In the genomic region with DNA sequence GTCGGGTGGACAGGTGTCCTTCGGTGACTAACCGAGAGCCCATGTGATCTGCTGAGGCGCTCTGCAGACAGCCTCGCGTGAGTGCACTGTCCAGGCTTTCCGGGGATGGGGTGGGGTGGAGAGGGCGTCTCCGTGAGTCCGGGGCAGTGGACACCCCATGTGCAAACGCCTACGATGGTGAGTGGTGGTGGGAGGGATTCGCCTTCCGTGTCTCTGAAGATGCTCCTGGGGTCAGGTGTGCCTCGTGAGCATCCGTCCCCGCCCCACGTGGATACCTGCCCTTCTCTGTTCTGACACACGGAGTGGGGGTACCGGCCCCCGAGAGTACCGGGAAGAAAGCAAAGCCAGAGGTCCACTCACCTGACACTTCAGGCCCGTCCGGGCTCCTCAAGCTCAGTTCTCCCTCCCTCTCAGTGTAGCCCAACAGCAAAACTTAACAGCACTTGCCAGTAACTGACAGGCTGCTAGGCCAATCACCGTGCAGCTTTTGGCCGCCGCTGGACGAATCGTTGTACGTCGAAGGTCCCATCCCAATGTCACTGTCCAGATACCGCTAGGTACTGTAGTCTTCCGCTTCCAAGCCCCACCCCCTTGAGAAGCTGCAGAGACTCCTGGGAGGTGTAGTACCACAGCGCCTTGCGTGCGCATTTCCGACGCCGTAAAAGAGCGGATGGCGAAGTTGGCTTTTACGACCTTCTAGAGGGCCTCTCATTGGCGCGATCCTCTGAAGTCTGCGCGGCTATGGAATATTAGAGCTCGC, we compare ENCODE assay signal across 8 mouse cellular contexts. TPM values are rescaled to one million over a fixed set of nuclear protein-coding genes. Genes with fewer than 3 reads are reported as not detected.
DNase-seq lines count a peak whose midpoint lies in the region; ATAC-seq and TF ChIP-seq lines count a peak whose summit lies in the region.

TSS of gene Slc25a19 (minus strand) at position 591 of the 760 bp plus-strand sequence.

- peak within 1 kb of the TSS; percentile 73 for H3K4me3 ChIP-seq in embryonic facial prominence, embryonic 13.5 days
- peak within 1 kb of the TSS; percentile 77 for H3K4me3 ChIP-seq in kidney, adult 2 months (ENCODE audit: insufficient read depth, low read depth, low read length)
- peak within 1 kb of the TSS; percentile 69 for H3K4me3 ChIP-seq in limb, embryonic 12.5 days (replicated peaks)
- peak within 1 kb of the TSS; percentile 71 for H3K4me3 ChIP-seq in midbrain, embryonic 15.5 days
- peak within 1 kb of the TSS; percentile 81 for H3K4me3 ChIP-seq in spleen, adult 2 months (ENCODE audit: extremely low read depth, insufficient read depth, insufficient read length)

- peak; percentile 84 for TF ChIP-seq POLR2A in kidney, adult 2 months (IDR thresholded peaks at IDR 0.05; ENCODE audit: low read depth, low read length)
- peak; percentile 83 for TF ChIP-seq POLR2A in spleen, adult 2 months (IDR thresholded peaks at IDR 0.05; ENCODE audit: low read depth, low read length)

- H3K27me3 ChIP-seq in embryonic facial prominence, embryonic 13.5 days, result no peaks in the 10 kb centered on the region
- no peaks in the 10 kb centered on the region for H3K27me3 ChIP-seq in kidney, adult 2 months (replicated peaks; ENCODE audit: control insufficient read depth, insufficient read depth, low read length)
- no peaks in the 10 kb centered on the region for H3K27me3 ChIP-seq in limb, embryonic 12.5 days
- H3K27me3 ChIP-seq in midbrain, embryonic 15.5 days (replicated peaks), result no peaks in the 10 kb centered on the region
- H3K27me3 ChIP-seq in spleen, adult 2 months (ENCODE audit: control insufficient read depth, insufficient read depth, low read length), result no peaks in the 10 kb centered on the region

- no peak for TF ChIP-seq CTCF in kidney, adult 2 months (conservative IDR thresholded peaks at IDR 0.05; ENCODE audit: insufficient read depth, insufficient read length, low read depth, low read length)
- no peak for TF ChIP-seq CTCF in spleen, adult 2 months (IDR thresholded peaks at IDR 0.05; ENCODE audit: extremely low read depth, insufficient read depth, insufficient read length, insufficient replicate concordance)

- peaks cover 13% of the 10 kb centered on the region; the same call in 1 of the 2 replicates for H3K4me1 ChIP-seq in embryonic facial prominence, embryonic 13.5 days
- H3K4me1 ChIP-seq in kidney, adult 2 months (ENCODE audit: control insufficient read depth, insufficient read depth, low read length), result peaks cover 13% of the 10 kb centered on the region; the same call in 1 of the 2 replicates
- peaks cover 8% of the 10 kb centered on the region; the same call in 1 of the 2 replicates for H3K4me1 ChIP-seq in limb, embryonic 12.5 days (replicated peaks)
- H3K4me1 ChIP-seq in midbrain, embryonic 15.5 days, result peaks cover 9% of the 10 kb centered on the region
- peaks cover 16% of the 10 kb centered on the region; the same call in 1 of the 2 replicates for H3K4me1 ChIP-seq in spleen, adult 2 months (ENCODE audit: control insufficient read depth, insufficient read depth, insufficient read length)

- peak; percentile 98 for ATAC-seq in embryonic facial prominence, embryonic 13.5 days (ENCODE audit: insufficient number of reproducible peaks, insufficient read depth, low FRiP score, low TSS enrichment, low read depth)
- peak; percentile 99 for ATAC-seq in limb, embryonic 12.5 days (ENCODE audit: insufficient number of reproducible peaks, insufficient read depth, low FRiP score, low TSS enrichment, low read depth)
- ATAC-seq in midbrain, embryonic 15.5 days (replicated peaks), result peak; percentile 99

- H3K9ac ChIP-seq in embryonic facial prominence, embryonic 13.5 days, result peak within 1 kb of the TSS; percentile 80
- peak within 1 kb of the TSS; percentile 73 for H3K9ac ChIP-seq in limb, embryonic 12.5 days (replicated peaks)
- peak within 1 kb of the TSS; percentile 61 for H3K9ac ChIP-seq in midbrain, embryonic 15.5 days

- peak within 1 kb of the TSS; percentile 33; the same call in 1 of the 2 replicates for H3K27ac ChIP-seq in embryonic facial prominence, embryonic 13.5 days
- peak within 1 kb of the TSS; percentile 57 for H3K27ac ChIP-seq in kidney, adult 2 months (ENCODE audit: insufficient read depth, low read depth, low read length)
- H3K27ac ChIP-seq in limb, embryonic 12.5 days, result 0 out of 2 replicates have a peak within 1 kb of the TSS, but pooled peaks have one; percentile 23
- peak within 1 kb of the TSS; percentile 63 for H3K27ac ChIP-seq in midbrain, embryonic 15.5 days
- peak within 1 kb of the TSS; percentile 76 for H3K27ac ChIP-seq in spleen, adult 2 months (ENCODE audit: insufficient read depth, low read length)

- peak; percentile 97 for DNase-seq in 3134 (ENCODE audit: extremely low read depth, insufficient read length, low spot score)
- DNase-seq in adrenal gland, postnatal 36 days, result peak; percentile 99 to 100
- peak; percentile 100 for DNase-seq in heart, adult 18-20 months
- peak; percentile 100 for DNase-seq in kidney, adult 2 months
- peak; percentile 100 for DNase-seq in spleen, adult 2 months (ENCODE audit: low read depth in 1 of 2, low spot score in 2 of 2)

- H3K9me3 ChIP-seq in embryonic facial prominence, embryonic 13.5 days, result no peaks in the 10 kb centered on the region
- H3K9me3 ChIP-seq in limb, embryonic 12.5 days, result no peaks in the 10 kb centered on the region
- H3K9me3 ChIP-seq in midbrain, embryonic 15.5 days, result no peaks in the 10 kb centered on the region

- peaks cover 4% of the 10 kb centered on the region for H3K36me3 ChIP-seq in embryonic facial prominence, embryonic 13.5 days
- H3K36me3 ChIP-seq in kidney, adult 2 months (ENCODE audit: control insufficient read depth, insufficient read depth, low read length), result peaks cover 1% of the 10 kb centered on the region; the same call in 1 of the 2 replicates
- peaks cover 14% of the 10 kb centered on the region for H3K36me3 ChIP-seq in limb, embryonic 12.5 days
- H3K36me3 ChIP-seq in midbrain, embryonic 15.5 days (replicated peaks), result peaks cover 4% of the 10 kb centered on the region; the same call in 1 of the 2 replicates
- peaks cover 3% of the 10 kb centered on the region for H3K36me3 ChIP-seq in spleen, adult 2 months (ENCODE audit: control insufficient read depth, insufficient read depth, low read length)

- H3K4me2 ChIP-seq in embryonic facial prominence, embryonic 13.5 days, result peak within 1 kb of the TSS; percentile 94
- H3K4me2 ChIP-seq in limb, embryonic 12.5 days, result peak within 1 kb of the TSS; percentile 95
- H3K4me2 ChIP-seq in midbrain, embryonic 15.5 days, result peak within 1 kb of the TSS; percentile 84

- WGBS in embryonic facial prominence, embryonic 13.5 days, result under 1% methylated on average over 47 of the region's 47 CpGs
- under 1% methylated on average over 47 of the region's 47 CpGs for WGBS in kidney, adult 2 months
- under 1% methylated on average over 47 of the region's 47 CpGs for WGBS in limb, embryonic 12.5 days
- WGBS in midbrain, embryonic 15.5 days, result under 1% methylated on average over 47 of the region's 47 CpGs
- WGBS in spleen, adult 2 months, result under 1% methylated on average over 47 of the region's 47 CpGs

RNA-seq across cellular contexts. Expression of gene Slc25a19, which starts in this region (rescaled TPM):
- 10 to 100 TPM; 90.5 to 96.3 TPM for total RNA-seq in adrenal gland, postnatal 36 days (2021)
- 25.0 and 28.0 TPM in 2 replicates for polyA plus RNA-seq in embryonic facial prominence, embryonic 13.5 days (2015; fragmentation: Nextera tagmentation; extraction: Ambion mirVana)
- 10 to 100 TPM; 35.3 to 38.3 TPM for total RNA-seq in heart, adult 18-20 months (2021)
- 144 and 172 TPM in 2 replicates for polyA plus RNA-seq in kidney, adult 2 months (2012; rRNA removed)
- polyA plus RNA-seq in limb, embryonic 12.5 days (2016; fragmentation: Nextera tagmentation; extraction: Ambion mirVana), result 24.1 and 34.0 TPM in 2 replicates
- polyA plus RNA-seq in midbrain, embryonic 15.5 days (2015; fragmentation: Nextera tagmentation; extraction: Ambion mirVana), result 43.5 and 44.5 TPM in 2 replicates
- 64.0 and 82.0 TPM in 2 replicates for polyA plus RNA-seq in spleen, adult 2 months (2012; rRNA removed)

Comparison
In these comparisons a context has a peak if more than half of its experiments do, and no peak if none do; other contexts are left out.
1. Peak in every context shown above with its lines: DNase-seq, ATAC-seq, H3K4me3 ChIP-seq and H3K27ac ChIP-seq.
2. H3K27ac ChIP-seq: peak in every context shown above with its lines; median percentile 76 in spleen, adult 2 months; 63 in midbrain, embryonic 15.5 days; 57 in kidney, adult 2 months; 33 in embryonic facial prominence, embryonic 13.5 days; 23 in limb, embryonic 12.5 days.